Mouse (Mus musculus) adrenal gland, postnatal 14 days (tissue): ENCODE data around the gene 4930402H24Rik. TPM values are rescaled to one million over a fixed set of nuclear protein-coding genes. Genes with fewer than 3 reads are reported as not detected.

Experiments
- DNase-seq: peaks from one replicate; pipeline ENCODE4 v3.0.0; 2021; ENCODE audit warnings: mixed read lengths
- long read RNA-seq, 2 experiments: library from polyadenylated mRNA; stranded (forward); transcript quantifications; one replicate each; pipeline ENCODE4 v2.0.0; 2021
- total RNA-seq: library from RNA; stranded (reverse); gene quantifications from 2 replicates; pipeline ENCODE4 v1.2.3, GENCODE M21; 2021

The 4930402H24Rik gene
- 36.3 and 43.6 TPM in 2 replicates for total RNA-seq
- long read RNA-seq, experiment 1, full-length matches to known transcripts: 6 of 12 reads
- long read RNA-seq, experiment 1, partial matches to known transcripts: 2 of 12 reads
- long read RNA-seq, experiment 1, other reads (novel, unspliced or antisense): 4 of 12 reads
- long read RNA-seq, experiment 2, full-length matches to known transcripts: 2 of 18 reads
- long read RNA-seq, experiment 2, partial matches to known transcripts: 5 of 18 reads
- long read RNA-seq, experiment 2, other reads (novel, unspliced or antisense): 11 of 18 reads

GRCm38 (mm10) chr2:130905751-130906583 is at the start of gene 4930402H24Rik, which contains the start of gene Atrn:
4930402H24Rik (minus strand) TSS chr2:130906406.
Atrn (plus strand) TSS chr2:130906495.
- DNase-seq: peak; percentile 97

- DNase-seq: peak; percentile 88
These were observed 44.3 kb upstream of the 4930402H24Rik start for GRCm38 (mm10) chr2:130950548-130950947.

- no peak for DNase-seq
These were observed 43.6 kb upstream of the 4930402H24Rik start for GRCm38 (mm10) chr2:130949781-130950180.

GRCm38 (mm10) chr2:130932865-130933264 is 26.7 kb upstream of the 4930402H24Rik start:
- DNase-seq: peak; percentile 65

- no peak for DNase-seq
These were observed 23.8 kb upstream of the 4930402H24Rik start for GRCm38 (mm10) chr2:130929994-130930393.

- no peak for DNase-seq
These were observed 22.3 kb upstream of the 4930402H24Rik start for GRCm38 (mm10) chr2:130928530-130928929.

- DNase-seq: no peak
These were observed 21.8 kb upstream of the 4930402H24Rik start for GRCm38 (mm10) chr2:130928031-130928430.

- DNase-seq: no peak
These were observed 18.7 kb upstream of the 4930402H24Rik start for GRCm38 (mm10) chr2:130924950-130925349.

- DNase-seq: no peak
These were observed 12.9 kb upstream of the 4930402H24Rik start for GRCm38 (mm10) chr2:130919062-130919593.

- DNase-seq: no peak
These were observed 11.5 kb upstream of the 4930402H24Rik start for GRCm38 (mm10) chr2:130917686-130918085.

GRCm38 (mm10) chr2:130916521-130917147 is 10.4 kb upstream of the 4930402H24Rik start:
- DNase-seq: peak; percentile 47

- DNase-seq: no peak
These were observed 8.7 kb upstream of the 4930402H24Rik start for GRCm38 (mm10) chr2:130914873-130915272.

GRCm38 (mm10) chr2:130911691-130912090 is 5.5 kb upstream of the 4930402H24Rik start:
- DNase-seq: no peak

- no peak for DNase-seq
These were observed 544 bp upstream of the 4930402H24Rik start for GRCm38 (mm10) chr2:130906584-130907315.

GRCm38 (mm10) chr2:130898783-130899182 is 7.4 kb downstream of the 4930402H24Rik start:
- DNase-seq: no peak

- DNase-seq: no peak
These were observed 8.3 kb downstream of the 4930402H24Rik start for GRCm38 (mm10) chr2:130897856-130898255.

GRCm38 (mm10) chr2:130896944-130897343 is 9.3 kb downstream of the 4930402H24Rik start:
- no peak for DNase-seq

GRCm38 (mm10) chr2:130887456-130887855 is 18.8 kb downstream of the 4930402H24Rik start:
- no peak for DNase-seq

- no peak for DNase-seq
These were observed 19.2 kb downstream of the 4930402H24Rik start for GRCm38 (mm10) chr2:130886983-130887382.

GRCm38 (mm10) chr2:130877376-130877775 is 28.8 kb downstream of the 4930402H24Rik start:
- DNase-seq: no peak

GRCm38 (mm10) chr2:130870916-130871315 is 35.3 kb downstream of the 4930402H24Rik start:
- no peak for DNase-seq

GRCm38 (mm10) chr2:130862091-130862490 is 44.1 kb downstream of the 4930402H24Rik start:
- DNase-seq: no peak
